Mouse (Mus musculus) forebrain, embryonic 16.5 days (tissue): ENCODE data around the gene Robo2. TPM values are rescaled to one million over a fixed set of nuclear protein-coding genes. Genes with fewer than 3 reads are reported as not detected.

ENCODE experiments used
- ATAC-seq: fragments of 200-750 bp; cut with Nextera tagmentation; 2 replicates; pipeline ENCODE4 v1.8.0; 2017; ENCODE audit warnings: mild to moderate bottlenecking, moderate library complexity
- H3K27ac ChIP-seq: fragments of 300-500 bp; sonication (generic); 2 replicates; pipeline ENCODE4 v1.5.1; 2014; ENCODE audit warnings: low read length, control low read depth
- H3K27me3 ChIP-seq: fragments of 300-500 bp; sonication (generic); replicated peaks from 2 replicates; pipeline ENCODE4 v1.6.1; 2014; ENCODE audit warnings: low read length; ENCODE audit not compliant: control insufficient read depth, insufficient read depth
- H3K36me3 ChIP-seq: fragments of 300-500 bp; sonication (generic); 2 replicates; pipeline ENCODE4 v1.6.1; 2014; ENCODE audit not compliant: control insufficient read depth, insufficient read depth
- H3K4me1 ChIP-seq: fragments of 300-500 bp; sonication (generic); replicated peaks from 2 replicates; pipeline ENCODE4 v1.6.1; 2014; ENCODE audit warnings: low read length; ENCODE audit not compliant: control insufficient read depth, insufficient read depth
- H3K4me2 ChIP-seq: fragments of 300-500 bp; sonication (generic); 2 replicates; pipeline ENCODE4 v1.6.1; 2014; ENCODE audit warnings: mild to moderate bottlenecking, low read length, control low read depth
- H3K4me3 ChIP-seq: fragments of 300-500 bp; sonication (generic); replicated peaks from 2 replicates; pipeline ENCODE4 v1.5.1; 2014; ENCODE audit warnings: mild to moderate bottlenecking, low read length, control low read depth
- H3K9ac ChIP-seq: fragments of 300-500 bp; sonication (generic); replicated peaks from 2 replicates; pipeline ENCODE4 v1.6.1; 2014; ENCODE audit warnings: low read depth, low read length, control low read depth
- H3K9me3 ChIP-seq: fragments of 300-500 bp; sonication (generic); 2 replicates; pipeline ENCODE4 v1.6.1; 2016; ENCODE audit warnings: low read length; ENCODE audit not compliant: control insufficient read depth
- WGBS: fragments of 180-500 bp; shearing (Covaris S2); extraction: QIAGEN DNeasy Blood & Tissue Kit; methylation state at CpG from one replicate; pipeline ENCODE4 v1.1.7; 2014; 5-methylcytosine and 5-hydroxymethylcytosine counted together
- polyA plus RNA-seq: library from polyadenylated mRNA; unstranded; fragments of >200 nt; fragmentation: Nextera tagmentation; extraction: Ambion mirVana; gene quantifications from 2 replicates; pipeline ENCODE4 v1.2.1, GENCODE M21; 2015

Gene Robo2
- 123 and 132 TPM in 2 replicates for polyA plus RNA-seq

DNA sequence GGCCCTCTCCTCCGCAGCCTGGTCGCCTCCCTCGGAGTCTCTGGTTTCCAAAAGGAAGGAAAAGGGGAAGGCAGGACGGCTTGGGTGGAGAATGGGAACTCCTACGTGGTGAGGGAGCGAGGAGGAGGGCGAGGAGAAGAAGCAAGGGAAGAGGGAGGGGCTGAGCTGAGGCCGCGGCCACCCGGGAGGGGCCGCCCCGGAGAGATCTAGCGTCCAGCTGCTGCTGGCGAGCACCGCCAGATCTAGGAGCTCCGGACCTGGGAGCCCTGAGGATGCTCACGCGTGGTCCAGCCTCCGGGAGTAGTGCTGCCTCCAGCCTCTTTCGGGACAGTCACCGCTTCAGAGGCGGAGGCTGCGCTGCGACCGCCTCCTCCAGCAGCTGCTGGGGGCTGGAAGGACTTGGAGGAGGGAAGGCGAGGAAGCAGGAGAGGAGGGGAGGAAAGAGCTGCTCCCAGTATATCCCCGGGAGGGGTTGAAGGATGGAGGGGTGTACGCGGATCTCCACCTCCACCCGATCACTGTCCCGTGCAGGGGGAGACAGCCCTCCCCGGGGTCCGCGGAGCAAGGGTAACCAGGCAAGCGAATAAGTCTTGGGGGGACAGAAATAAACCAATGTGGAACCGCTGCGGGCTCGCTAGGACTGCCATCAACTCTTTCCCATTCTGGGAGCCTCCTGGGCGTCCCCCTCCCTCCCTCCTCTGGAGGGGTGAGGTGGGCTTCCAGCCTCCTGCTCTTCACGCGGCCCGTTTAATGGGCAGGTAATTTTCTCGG is at the start of gene Robo2:
TSS of gene Robo2 (minus strand) at position 345 of the 771 bp plus-strand sequence.
- Histone ChIP-seq H3K4me1 (peaks cover 4% of the 10 kb centered on the region), H3K9me3 (no peaks in the 10 kb centered on the region), H3K27ac (peak within 1 kb of the TSS; percentile 85), H3K4me2 (peak within 1 kb of the TSS; percentile 93), H3K4me3 (peak within 1 kb of the TSS; percentile 59), H3K9ac (peak within 1 kb of the TSS; percentile 70), H3K36me3 (no peaks in the 10 kb centered on the region), H3K27me3 (no peaks in the 10 kb centered on the region)
- ATAC-seq = peak; percentile 88
- WGBS = under 1% methylated on average over 41 of the region's 43 CpGs

DNA sequence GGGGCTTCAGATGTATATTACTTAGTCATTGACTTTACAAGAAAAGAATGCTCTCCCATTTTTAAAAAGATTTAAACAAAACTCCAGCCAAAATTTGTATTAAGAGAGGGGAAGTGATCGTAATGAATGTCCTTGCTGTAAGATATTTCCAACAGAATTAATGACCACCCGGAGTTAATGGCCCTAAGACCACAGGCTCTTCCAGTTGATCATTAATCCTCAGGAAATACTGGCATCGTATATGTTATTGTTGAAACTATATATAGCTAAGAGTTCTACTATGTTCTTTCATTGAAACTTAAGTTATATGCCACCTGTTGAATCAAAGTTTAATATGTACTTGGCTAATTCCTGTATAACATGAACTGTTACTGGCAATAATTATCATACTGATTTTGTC is 46.5 kb upstream of the Robo2 start:
- Histone ChIP-seq H3K9me3 (no peaks in the 10 kb centered on the region), H3K36me3 (no peaks in the 10 kb centered on the region), H3K27me3 (no peaks in the 10 kb centered on the region), H3K4me1 (0 out of 2 replicates have a peak, but pooled peaks cover 9% of the 10 kb centered on the region), H3K27ac (no peak overlapping the region), H3K4me2 (no peak overlapping the region), H3K9ac (no peak overlapping the region), H3K4me3 (no peak overlapping the region)
- 89% methylated on average over 3 of the region's 3 CpGs for WGBS
- no peak for ATAC-seq

DNA sequence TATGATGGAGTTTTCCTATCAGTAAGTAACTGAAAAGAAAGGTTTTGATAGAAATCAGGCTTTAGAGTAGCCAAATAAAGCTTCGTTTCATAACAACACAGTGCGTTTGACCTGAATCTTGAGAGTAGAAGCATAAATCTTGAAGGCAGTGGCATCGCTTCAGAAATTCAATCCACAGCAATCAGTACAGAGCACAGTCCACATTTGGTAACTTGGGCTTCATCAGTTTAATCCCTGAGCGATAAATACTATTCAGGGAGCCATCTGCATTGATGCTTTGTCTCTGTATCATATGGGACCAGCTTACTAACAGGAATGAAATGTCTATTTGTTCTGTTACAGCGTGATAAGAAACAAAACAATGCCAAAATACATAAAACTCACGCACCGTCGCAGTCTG is 46.1 kb upstream of the Robo2 start:
- no peak for ATAC-seq
- peak overlapping the region; percentile 14; the same call in 1 of the 2 replicates for H3K27ac ChIP-seq
- H3K9me3 ChIP-seq = no peaks in the 10 kb centered on the region
- WGBS = 87% methylated on average over 8 of the region's 8 CpGs
- H3K4me2 ChIP-seq = no peak overlapping the region
- H3K4me3 ChIP-seq = no peak overlapping the region
- no peaks in the 10 kb centered on the region for H3K27me3 ChIP-seq
- no peak overlapping the region for H3K9ac ChIP-seq
- H3K4me1 ChIP-seq = 0 out of 2 replicates have a peak, but pooled peaks cover 6% of the 10 kb centered on the region
- H3K36me3 ChIP-seq = no peaks in the 10 kb centered on the region

DNA sequence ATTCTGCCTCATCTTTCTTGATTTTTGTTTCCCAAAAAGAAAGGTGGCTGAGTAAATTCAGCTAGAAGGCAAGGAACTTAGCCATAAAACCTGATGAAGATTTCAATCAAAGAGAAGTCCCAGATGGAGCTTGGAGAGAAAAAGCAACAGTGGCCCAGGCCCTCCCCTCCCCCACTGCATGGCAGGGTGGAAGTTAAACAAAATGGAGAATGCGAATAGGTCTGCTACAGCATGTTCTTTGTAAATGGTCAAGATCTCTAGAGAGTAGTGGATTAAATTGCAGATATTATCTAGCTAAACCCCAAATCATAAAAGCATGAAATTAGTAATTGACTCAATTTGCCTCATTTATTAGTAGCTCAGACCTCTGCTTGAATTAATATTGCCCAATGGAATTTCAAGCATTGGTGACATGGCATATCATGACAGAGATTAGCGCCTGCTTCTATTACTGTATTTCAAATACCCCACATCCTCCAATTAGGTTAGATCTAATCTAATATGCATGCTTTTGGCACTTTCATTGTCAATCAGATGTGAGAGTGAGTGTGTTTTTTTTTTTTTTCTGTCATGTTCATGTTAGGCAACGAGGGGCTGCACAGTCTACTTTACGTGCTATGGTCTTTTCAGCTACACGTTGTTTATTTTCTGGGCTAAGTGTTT is 45.3 kb upstream of the Robo2 start:
- Histone ChIP-seq H3K4me1 (0 out of 2 replicates have a peak, but pooled peaks cover 6% of the 10 kb centered on the region), H3K27me3 (no peaks in the 10 kb centered on the region), H3K9me3 (no peaks in the 10 kb centered on the region), H3K4me2 (no peak overlapping the region), H3K36me3 (no peaks in the 10 kb centered on the region), H3K4me3 (no peak overlapping the region), H3K9ac (no peak overlapping the region), H3K27ac (no peak overlapping the region; the same call in 1 of the 2 replicates)
- WGBS = 40% methylated on average over 5 of the region's 5 CpGs
- peak; percentile 62; the same call in 1 of the 2 replicates for ATAC-seq

DNA sequence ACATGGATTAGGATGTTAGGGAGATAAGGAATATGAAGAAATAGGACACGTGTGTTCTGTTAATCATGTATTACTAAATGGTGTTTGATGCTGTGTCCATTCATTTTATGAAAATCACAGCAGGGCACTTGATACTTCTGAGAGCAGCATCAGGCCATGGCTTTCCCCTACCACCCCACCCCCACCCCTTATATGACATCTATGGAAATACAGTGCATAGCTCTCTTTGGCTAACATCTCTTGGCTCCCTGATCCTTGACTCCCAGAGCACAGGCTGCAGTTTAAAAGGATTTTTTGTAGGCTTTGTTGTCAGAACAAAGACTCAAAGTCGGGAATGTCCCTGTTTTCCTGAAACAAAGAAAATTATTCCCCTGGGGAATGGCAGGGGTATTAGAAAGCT is 43.6 kb upstream of the Robo2 start:
- Histone ChIP-seq H3K9me3 (no peaks in the 10 kb centered on the region), H3K27ac (no peak overlapping the region), H3K9ac (no peak overlapping the region), H3K27me3 (no peaks in the 10 kb centered on the region), H3K4me1 (0 out of 2 replicates have a peak, but pooled peaks cover 6% of the 10 kb centered on the region), H3K36me3 (no peaks in the 10 kb centered on the region), H3K4me3 (no peak overlapping the region), H3K4me2 (no peak overlapping the region)
- ATAC-seq = no peak
- WGBS = 28% methylated on average over 2 of the region's 2 CpGs

DNA sequence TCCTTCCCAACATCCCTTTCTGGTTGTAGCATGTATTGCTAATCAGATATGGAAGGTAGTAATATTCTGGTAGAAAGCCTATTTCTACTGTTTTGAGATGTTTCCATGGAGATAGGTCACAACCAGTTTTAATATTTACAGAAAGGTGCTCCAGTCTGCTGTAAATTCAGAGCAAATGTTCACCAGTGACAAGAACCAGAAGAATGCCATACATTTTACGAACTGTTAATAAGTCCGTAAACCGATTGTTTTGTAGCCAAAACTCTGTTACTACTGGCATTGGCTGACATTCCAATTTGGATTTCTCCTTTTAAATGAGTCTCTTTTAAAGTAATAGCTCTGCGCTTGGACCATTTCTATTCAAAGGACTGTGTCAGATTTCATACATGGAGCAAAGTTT is 36.4 kb upstream of the Robo2 start:
- no peak overlapping the region for H3K4me2 ChIP-seq
- no peaks in the 10 kb centered on the region for H3K9me3 ChIP-seq
- ATAC-seq = no peak
- WGBS = 72% methylated on average over 4 of the region's 4 CpGs
- no peak overlapping the region for H3K4me3 ChIP-seq
- H3K9ac ChIP-seq = no peak overlapping the region
- H3K27ac ChIP-seq = no peak overlapping the region
- no peaks in the 10 kb centered on the region for H3K4me1 ChIP-seq
- no peaks in the 10 kb centered on the region for H3K27me3 ChIP-seq
- no peaks in the 10 kb centered on the region for H3K36me3 ChIP-seq

DNA sequence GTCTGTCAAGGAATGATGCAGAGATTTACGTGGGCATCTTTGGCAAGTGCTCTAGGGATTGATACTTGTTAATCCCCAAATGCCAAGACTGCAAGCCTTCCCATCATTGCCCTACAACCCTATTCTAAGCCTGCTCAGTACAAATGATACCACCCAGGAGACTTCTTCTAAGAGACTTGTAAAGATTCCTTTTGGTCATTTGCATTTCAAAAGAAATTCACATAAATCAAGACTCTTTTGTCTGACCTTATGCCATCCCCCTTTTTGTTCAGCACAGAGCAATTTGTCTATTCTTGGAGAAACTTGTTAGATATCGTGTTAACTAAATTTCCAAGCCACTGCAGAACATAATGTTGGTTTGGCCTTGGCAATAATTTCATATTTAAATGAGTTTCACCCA is 15.4 kb upstream of the Robo2 start:
- 11% methylated on average over 2 of the region's 2 CpGs for WGBS
- Histone ChIP-seq H3K4me2 (no peak overlapping the region), H3K4me3 (no peak overlapping the region), H3K27me3 (no peaks in the 10 kb centered on the region), H3K9ac (no peak overlapping the region), H3K4me1 (no peaks in the 10 kb centered on the region), H3K9me3 (no peaks in the 10 kb centered on the region), H3K27ac (no peak overlapping the region), H3K36me3 (no peaks in the 10 kb centered on the region)
- no peak for ATAC-seq

DNA sequence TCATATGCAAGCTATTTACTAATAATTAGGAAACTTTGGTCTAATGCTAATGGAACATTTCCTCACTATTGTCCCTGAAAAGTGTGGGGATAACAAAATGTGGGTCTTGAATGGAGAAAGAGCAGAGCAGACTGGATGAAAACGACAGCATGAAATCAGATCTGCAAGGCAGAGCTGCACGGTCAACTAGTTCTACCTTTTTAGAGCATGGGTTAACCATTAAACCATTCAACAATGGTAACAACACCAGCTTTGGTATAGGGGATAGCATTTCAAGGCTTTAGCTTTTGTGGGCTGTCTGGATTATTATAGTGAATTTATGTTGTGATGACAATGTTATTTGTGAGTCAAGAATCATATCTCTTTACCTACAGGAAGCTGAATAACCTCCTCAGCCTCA is 8.7 kb upstream of the Robo2 start:
- Histone ChIP-seq H3K27me3 (no peaks in the 10 kb centered on the region), H3K27ac (no peak overlapping the region), H3K9me3 (no peaks in the 10 kb centered on the region), H3K4me2 (no peak overlapping the region), H3K4me3 (no peak overlapping the region), H3K36me3 (no peaks in the 10 kb centered on the region), H3K4me1 (no peaks in the 10 kb centered on the region), H3K9ac (no peak overlapping the region)
- 79% methylated on average over 2 of the region's 2 CpGs for WGBS
- ATAC-seq = no peak

DNA sequence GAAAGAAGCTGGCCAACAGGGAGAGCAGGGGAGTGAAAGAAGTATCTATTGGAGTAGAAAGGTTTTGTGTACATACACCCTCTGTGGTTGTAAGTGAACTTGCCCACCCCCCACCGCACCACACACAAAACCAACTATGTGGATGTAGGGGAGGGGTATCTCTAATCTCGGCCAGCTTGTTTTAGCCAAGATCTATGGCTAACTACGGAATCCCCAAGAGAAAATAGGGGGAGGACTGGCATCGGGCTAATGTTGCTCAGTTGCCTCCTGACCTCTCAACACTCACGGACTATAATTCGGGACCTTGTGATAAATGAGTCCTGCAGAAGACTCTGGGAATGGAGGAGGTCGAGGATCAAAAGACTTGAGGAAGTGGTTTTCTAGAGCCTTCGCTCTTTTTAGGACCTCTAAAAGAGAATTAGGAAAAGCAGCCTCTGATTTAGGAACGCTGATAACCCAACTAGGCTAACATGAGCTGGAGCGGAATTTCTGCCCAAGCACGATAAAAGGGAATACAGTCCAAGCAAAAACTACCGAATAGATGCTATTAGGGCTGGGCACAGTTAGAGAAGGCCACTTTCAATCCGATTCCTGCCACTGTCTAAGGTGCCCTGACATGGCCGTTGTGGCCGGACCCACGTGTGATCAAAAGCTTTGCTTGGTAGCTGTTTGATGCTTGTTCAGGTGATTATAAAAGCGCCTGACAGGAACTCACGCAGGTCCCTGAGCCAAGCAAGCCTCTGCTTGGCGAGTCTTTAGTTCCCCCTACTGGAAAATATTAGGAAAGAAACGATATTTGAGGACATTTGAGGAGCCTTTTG is 1.1 kb upstream of the Robo2 start:
- Histone ChIP-seq H3K27me3 (no peaks in the 10 kb centered on the region), H3K36me3 (no peaks in the 10 kb centered on the region), H3K27ac (peak overlapping the region; percentile 85), H3K9ac (peak overlapping the region; percentile 70), H3K4me2 (peak overlapping the region; percentile 93), H3K4me1 (peaks cover 4% of the 10 kb centered on the region), H3K9me3 (no peaks in the 10 kb centered on the region), H3K4me3 (peak overlapping the region; percentile 59)
- under 1% methylated on average over 20 of the region's 20 CpGs for WGBS
- ATAC-seq = peak; percentile 41
